Mouse (Mus musculus): ENCODE data around the gene Tmem182. TPM values are rescaled to one million over a fixed set of nuclear protein-coding genes. Genes with fewer than 3 reads are reported as not detected.

Gene Tmem182
- total RNA-seq, 1 experiment: not detected

- in situ Hi-C loops (cut with MboI; ENCODE audit: low sequenced_read_pairs in 2 of 2, unreplicated experiment in 2 of 2): no loop called here
- H3K4me1 ChIP-seq (ENCODE audit: control insufficient read depth in 2 of 2, insufficient read depth in 2 of 2, low read length in 2 of 2, poor library complexity in 1 of 2): no peaks in the 10 kb centered on the region
- H3K4me3 ChIP-seq (ENCODE audit: insufficient read depth in 1 of 2, low read depth in 1 of 2, low read length in 2 of 2, poor library complexity in 1 of 2, severe bottlenecking in 1 of 2): no peak overlapping the region
- DNase-seq (ENCODE audit: low read depth, low spot score): no peak
- H3K9ac ChIP-seq (ENCODE audit: insufficient read depth, low read depth, low read length, poor library complexity, severe bottlenecking): no peak overlapping the region
- no peaks in the 10 kb centered on the region for H3K36me3 ChIP-seq (ENCODE audit: control insufficient read depth, insufficient read depth, low read length, poor library complexity, severe bottlenecking)
- no peaks in the 10 kb centered on the region for H3K9me3 ChIP-seq (ENCODE audit: control insufficient read depth, insufficient read depth, low read depth, low read length)
- TF ChIP-seq MAFK (IDR thresholded peaks at IDR 0.05; ENCODE audit: insufficient read depth, low read depth, low read length) (no peak), CHD2 (IDR thresholded peaks at IDR 0.05; ENCODE audit: low read depth, low read length) (no peak), ZNF384 (IDR thresholded peaks at IDR 0.05; ENCODE audit: low read depth, low read length) (no peak), ZC3H11A (IDR thresholded peaks at IDR 0.05; ENCODE audit: borderline replicate concordance, low read depth, low read length) (no peak), HCFC1 (IDR thresholded peaks at IDR 0.05; ENCODE audit: borderline replicate concordance, insufficient read depth, low read length) (no peak)
- H3K27ac ChIP-seq (ENCODE audit: insufficient read depth, low read depth, low read length, poor library complexity, severe bottlenecking): no peak overlapping the region
Measured at GRCm38 (mm10) chr1:40847196-40847938, 42.0 kb downstream of the Tmem182 start.

GRCm38 (mm10) chr1:40851286-40851685, 45.9 kb downstream of the Tmem182 start:
- Histone ChIP-seq H3K36me3 (ENCODE audit: control insufficient read depth, insufficient read depth, low read length, poor library complexity, severe bottlenecking) (no peaks in the 10 kb centered on the region), H3K9ac (ENCODE audit: insufficient read depth, low read depth, low read length, poor library complexity, severe bottlenecking) (no peak overlapping the region), H3K27ac (ENCODE audit: insufficient read depth, low read depth, low read length, poor library complexity, severe bottlenecking) (no peak overlapping the region), H3K9me3 (ENCODE audit: control insufficient read depth, insufficient read depth, low read depth, low read length) (no peaks in the 10 kb centered on the region), H3K4me1 (ENCODE audit: control insufficient read depth in 2 of 2, insufficient read depth in 2 of 2, low read length in 2 of 2, poor library complexity in 1 of 2) (no peaks in the 10 kb centered on the region), H3K4me3 (ENCODE audit: insufficient read depth in 1 of 2, low read depth in 1 of 2, low read length in 2 of 2, poor library complexity in 1 of 2, severe bottlenecking in 1 of 2) (no peak overlapping the region)
- no peak for DNase-seq (ENCODE audit: low read depth, low spot score)
- in situ Hi-C loops (cut with MboI; ENCODE audit: low sequenced_read_pairs in 2 of 2, unreplicated experiment in 2 of 2): no loop called here
- TF ChIP-seq ZC3H11A (IDR thresholded peaks at IDR 0.05; ENCODE audit: borderline replicate concordance, low read depth, low read length) (no peak), CHD2 (IDR thresholded peaks at IDR 0.05; ENCODE audit: low read depth, low read length) (no peak), HCFC1 (IDR thresholded peaks at IDR 0.05; ENCODE audit: borderline replicate concordance, insufficient read depth, low read length) (no peak), MAFK (IDR thresholded peaks at IDR 0.05; ENCODE audit: insufficient read depth, low read depth, low read length) (no peak), ZNF384 (IDR thresholded peaks at IDR 0.05; ENCODE audit: low read depth, low read length) (no peak)

- no peak overlapping the region for H3K27ac ChIP-seq (ENCODE audit: insufficient read depth, low read depth, low read length, poor library complexity, severe bottlenecking)
- no peak overlapping the region for H3K4me3 ChIP-seq (ENCODE audit: insufficient read depth in 1 of 2, low read depth in 1 of 2, low read length in 2 of 2, poor library complexity in 1 of 2, severe bottlenecking in 1 of 2)
- H3K9me3 ChIP-seq (ENCODE audit: control insufficient read depth, insufficient read depth, low read depth, low read length): no peaks in the 10 kb centered on the region
- in situ Hi-C loops (cut with MboI; ENCODE audit: low sequenced_read_pairs in 2 of 2, unreplicated experiment in 2 of 2): no loop called here
- DNase-seq (ENCODE audit: low read depth, low spot score): no peak
- H3K36me3 ChIP-seq (ENCODE audit: control insufficient read depth, insufficient read depth, low read length, poor library complexity, severe bottlenecking): no peaks in the 10 kb centered on the region
- H3K4me1 ChIP-seq (ENCODE audit: control insufficient read depth in 2 of 2, insufficient read depth in 2 of 2, low read length in 2 of 2, poor library complexity in 1 of 2): no peaks in the 10 kb centered on the region
- TF ChIP-seq CHD2 (IDR thresholded peaks at IDR 0.05; ENCODE audit: low read depth, low read length) (no peak), ZNF384 (IDR thresholded peaks at IDR 0.05; ENCODE audit: low read depth, low read length) (no peak), MAFK (IDR thresholded peaks at IDR 0.05; ENCODE audit: insufficient read depth, low read depth, low read length) (no peak), HCFC1 (IDR thresholded peaks at IDR 0.05; ENCODE audit: borderline replicate concordance, insufficient read depth, low read length) (no peak), ZC3H11A (IDR thresholded peaks at IDR 0.05; ENCODE audit: borderline replicate concordance, low read depth, low read length) (no peak)
- H3K9ac ChIP-seq (ENCODE audit: insufficient read depth, low read depth, low read length, poor library complexity, severe bottlenecking): no peak overlapping the region
Measured at GRCm38 (mm10) chr1:40855268-40855667, 49.9 kb downstream of the Tmem182 start.

- Histone ChIP-seq H3K4me3 (ENCODE audit: insufficient read depth in 1 of 2, low read depth in 1 of 2, low read length in 2 of 2, poor library complexity in 1 of 2, severe bottlenecking in 1 of 2) (no peak overlapping the region), H3K9ac (ENCODE audit: insufficient read depth, low read depth, low read length, poor library complexity, severe bottlenecking) (no peak overlapping the region), H3K27ac (ENCODE audit: insufficient read depth, low read depth, low read length, poor library complexity, severe bottlenecking) (no peak overlapping the region), H3K36me3 (ENCODE audit: control insufficient read depth, insufficient read depth, low read length, poor library complexity, severe bottlenecking) (no peaks in the 10 kb centered on the region), H3K9me3 (ENCODE audit: control insufficient read depth, insufficient read depth, low read depth, low read length) (no peaks in the 10 kb centered on the region), H3K4me1 (ENCODE audit: control insufficient read depth in 2 of 2, insufficient read depth in 2 of 2, low read length in 2 of 2, poor library complexity in 1 of 2) (no peaks in the 10 kb centered on the region)
- in situ Hi-C loops (cut with MboI; ENCODE audit: low sequenced_read_pairs in 2 of 2, unreplicated experiment in 2 of 2): no loop called here
- TF ChIP-seq HCFC1 (IDR thresholded peaks at IDR 0.05; ENCODE audit: borderline replicate concordance, insufficient read depth, low read length): no peak
- TF ChIP-seq MAFK (IDR thresholded peaks at IDR 0.05; ENCODE audit: insufficient read depth, low read depth, low read length): no peak
- no peak for TF ChIP-seq ZC3H11A (IDR thresholded peaks at IDR 0.05; ENCODE audit: borderline replicate concordance, low read depth, low read length)
- TF ChIP-seq ZNF384 (IDR thresholded peaks at IDR 0.05; ENCODE audit: low read depth, low read length): no peak
- DNase-seq (ENCODE audit: low read depth, low spot score): no peak
Measured at GRCm38 (mm10) chr1:40856846-40857636, 51.6 kb downstream of the Tmem182 start.

Data from ES-E14 (cell line).